Mouse (Mus musculus) CH12.LX (cell line): ENCODE results near the gene Fig4. TPM values are rescaled to one million over a fixed set of nuclear protein-coding genes. Genes with fewer than 3 reads are reported as not detected.
A peak's percentile ranks its signal among the peaks of the same experiment; 100 is the strongest.

Experiments
- DNase-seq: peaks from one replicate; pipeline ENCODE4 v3.0.0-alpha.2; 2013; ENCODE audit errors: extremely low read depth
- H3K27ac ChIP-seq: 2 replicates; pipeline ENCODE4 v1.5.1; 2012; ENCODE audit warnings: low read depth, mild to moderate bottlenecking, control low read depth, moderate library complexity; ENCODE audit not compliant: insufficient read depth
- H3K27me3 ChIP-seq: replicated peaks from 2 replicates; pipeline ENCODE3; 2012; ENCODE audit warnings: inconsistent platforms
- H3K36me3 ChIP-seq, 2 experiments: replicated peaks in 1 of 2; 2 replicates each; pipeline versions ENCODE3 to v1.6.1; 2012; ENCODE audit warnings: inconsistent platforms in 1 of 2, low read length in 1 of 2, mild to moderate bottlenecking in 1 of 2, mixed read lengths in 1 of 2, moderate library complexity in 1 of 2; ENCODE audit not compliant: control insufficient read depth in 1 of 2, insufficient read depth in 1 of 2
- H3K4me1 ChIP-seq, 2 experiments: 2 replicates each; pipeline ENCODE4 v1.6.1; 2012; ENCODE audit warnings: inconsistent platforms in 1 of 2, moderate library complexity in 1 of 2; ENCODE audit not compliant: insufficient read depth in 2 of 2, control insufficient read depth in 1 of 2
- H3K4me2 ChIP-seq: 2 replicates; pipeline ENCODE4 v1.6.1; 2012; ENCODE audit warnings: low read depth, mild to moderate bottlenecking, control low read depth; ENCODE audit not compliant: poor library complexity, insufficient read depth, severe bottlenecking
- H3K4me3 ChIP-seq, 3 experiments: fragments of 150-350 bp in 1 of 3; sonication (generic) in 1 of 3; replicated peaks in 1 of 3; 2 replicates each; pipeline versions ENCODE3 to v1.5.1; 2011 to 2012; ENCODE audit warnings: low read depth in 2 of 3, low read length in 2 of 3, mild to moderate bottlenecking in 2 of 3, moderate library complexity in 2 of 3, control low read depth in 1 of 3, improper control_type of control experiment in 1 of 3, inconsistent platforms in 1 of 3, mixed read lengths in 1 of 3; ENCODE audit not compliant: poor library complexity in 1 of 3
- H3K79me2 ChIP-seq: replicated peaks from 2 replicates; pipeline ENCODE4 v1.6.1; 2012; ENCODE audit warnings: mild to moderate bottlenecking, moderate library complexity; ENCODE audit not compliant: control insufficient read depth, poor library complexity, insufficient read depth, severe bottlenecking; ENCODE audit errors: extremely low read depth
- H3K9ac ChIP-seq: 2 replicates; pipeline ENCODE4 v1.6.1; 2012; ENCODE audit warnings: low read depth, mild to moderate bottlenecking, control low read depth, moderate library complexity; ENCODE audit not compliant: insufficient read depth
- H3K9me3 ChIP-seq: replicated peaks from 2 replicates; pipeline ENCODE3; 2012; ENCODE audit warnings: low read length, inconsistent platforms, mixed read lengths
- CHD1 ChIP-seq: IDR thresholded peaks from 2 replicates; pipeline ENCODE4 v1.6.1; 2012; ENCODE audit warnings: low read depth, low read length, improper control_type of control experiment, inconsistent platforms
- GABPA ChIP-seq: IDR thresholded peaks from 2 replicates; pipeline ENCODE4 v1.6.1; 2012; ENCODE audit warnings: low read depth, low read length, improper control_type of control experiment, inconsistent platforms; ENCODE audit not compliant: insufficient replicate concordance
- IRF4 ChIP-seq: IDR thresholded peaks from 2 replicates; pipeline ENCODE4 v1.6.1; 2014; ENCODE audit warnings: low read depth, mild to moderate bottlenecking, inconsistent platforms, low read length, improper control_type of control experiment
- JUND ChIP-seq: conservative IDR thresholded peaks from 2 replicates; pipeline ENCODE4 v1.6.1; 2011; ENCODE audit warnings: low read depth, low read length, improper control_type of control experiment
- KAT2A ChIP-seq: IDR thresholded peaks from 2 replicates; pipeline ENCODE4 v1.6.1; 2012; ENCODE audit warnings: low read length, improper control_type of control experiment, inconsistent platforms; ENCODE audit not compliant: insufficient replicate concordance
- MAFK ChIP-seq: IDR thresholded peaks from 2 replicates; pipeline ENCODE4 v1.6.1; 2011; ENCODE audit warnings: low read length, improper control_type of control experiment; ENCODE audit not compliant: insufficient replicate concordance
- MAZ ChIP-seq: IDR thresholded peaks from 2 replicates; pipeline ENCODE4 v1.6.1; 2012; ENCODE audit warnings: low read depth, mild to moderate bottlenecking, inconsistent platforms, low read length, improper control_type of control experiment, moderate library complexity
- MEF2A ChIP-seq: IDR thresholded peaks from 2 replicates; pipeline ENCODE4 v1.6.1; 2014; ENCODE audit warnings: low read depth, mild to moderate bottlenecking, inconsistent platforms, low read length, improper control_type of control experiment, borderline replicate concordance
- PAX5 ChIP-seq: IDR thresholded peaks from 2 replicates; pipeline ENCODE4 v1.6.1; 2012; ENCODE audit warnings: low read length, inconsistent platforms, mixed read lengths
- RAD21 ChIP-seq: IDR thresholded peaks from 2 replicates; pipeline ENCODE4 v1.6.1; 2011; ENCODE audit warnings: low read depth, mild to moderate bottlenecking, low read length, improper control_type of control experiment, moderate library complexity
- TBP ChIP-seq: conservative IDR thresholded peaks from 2 replicates; pipeline ENCODE4 v1.6.1; 2011; ENCODE audit warnings: low read depth, low read length, improper control_type of control experiment
- TCF12 ChIP-seq: IDR thresholded peaks from 2 replicates; pipeline ENCODE4 v1.6.1; 2014; ENCODE audit warnings: low read depth, mild to moderate bottlenecking, inconsistent platforms, low read length, improper control_type of control experiment
- USF2 ChIP-seq: conservative IDR thresholded peaks from 2 replicates; pipeline ENCODE4 v1.6.1; 2011; ENCODE audit warnings: low read depth, low read length, improper control_type of control experiment
- ZC3H11A ChIP-seq: IDR thresholded peaks from 2 replicates; pipeline ENCODE4 v1.6.1; 2012; ENCODE audit warnings: low read depth, mild to moderate bottlenecking, inconsistent platforms, low read length, improper control_type of control experiment
- ZKSCAN1 ChIP-seq: IDR thresholded peaks from 2 replicates; pipeline ENCODE4 v1.6.1; 2012; ENCODE audit warnings: low read depth, inconsistent platforms, low read length, improper control_type of control experiment, borderline replicate concordance
- ZNF384 ChIP-seq: IDR thresholded peaks from 2 replicates; pipeline ENCODE4 v1.6.1; 2012; ENCODE audit warnings: low read depth, low read length, improper control_type of control experiment, inconsistent platforms
- dilution Hi-C: fragments of 300-500 bp; cut with MboI; formaldehyde crosslinking; loops from 2 replicates; pipeline ENCODE4 v1.14.3; 2020; ENCODE audit warnings: low sequenced_read_pairs; ENCODE audit not compliant: extremely low pct_unique_long_range_greater_than_20kb, extremely low pct_ligation_motif_present
- in situ Hi-C: fragments of 300-500 bp; cut with MboI; formaldehyde crosslinking; loops from 3 replicates; pipeline ENCODE4 v1.14.3; 2019; ENCODE audit warnings: low sequenced_read_pairs, low pct_ligation_motif_present, low pct_unique_long_range_greater_than_20kb, mixed read lengths
- polyA plus RNA-seq: library from polyadenylated mRNA; unstranded; fragments of >175 nt; gene quantifications from 2 replicates; pipeline ENCODE4 v1.2.1, GENCODE M21; 2012; ENCODE audit warnings: low read depth; ENCODE audit not compliant: insufficient read length
- total RNA-seq, 2 experiments: library from RNA; depleted of rRNA; stranded (reverse); fragments of 300-350 nt in 1 of 2; fragments of >200 nt in 1 of 2; gene quantifications; 2 replicates each; pipeline ENCODE4 v1.2.3; 2012 to 2014

The Fig4 gene
- total and polyA plus RNA-seq, 3 experiments = 22.6 to 39.6 (median 35.4) TPM

- H3K27ac ChIP-seq = no peak overlapping the region
- H3K4me3 ChIP-seq = no peak overlapping the region
- no peaks in the 10 kb centered on the region for H3K9me3 ChIP-seq
- H3K4me2 ChIP-seq = no peak overlapping the region
- dilution Hi-C loops (no loop called here), in situ Hi-C loops (no loop called here)
- no peak overlapping the region for H3K9ac ChIP-seq
- no peak for DNase-seq
- no peaks in the 10 kb centered on the region for H3K79me2 ChIP-seq
- TF ChIP-seq TCF12 (no peak), PAX5 (no peak), CHD1 (no peak), ZKSCAN1 (no peak), RAD21 (no peak), MEF2A (no peak)
- TF ChIP-seq, all 38 proteins: peak for 0
- Histone ChIP-seq H3K4me1 (no peaks in the 10 kb centered on the region), H3K27me3 (no peaks in the 10 kb centered on the region), H3K36me3 (no peaks in the 10 kb centered on the region)
Observed at GRCm38 (mm10) chr10:41153229-41153750, 149.8 kb downstream of the Fig4 start.

- H3K27ac ChIP-seq = no peak overlapping the region
- dilution Hi-C loops (no loop called here), in situ Hi-C loops (no loop called here)
- no peak overlapping the region for H3K4me2 ChIP-seq
- H3K9ac ChIP-seq = no peak overlapping the region
- TF ChIP-seq ZNF384 (peak; percentile 32; the same call in 1 of the 2 replicates), MAFK (no peak), USF2 (no peak)
- no peaks in the 10 kb centered on the region for H3K79me2 ChIP-seq
- no peaks in the 10 kb centered on the region for H3K9me3 ChIP-seq
- no peaks in the 10 kb centered on the region for H3K27me3 ChIP-seq
- H3K4me1 ChIP-seq = peaks cover 0 to 2% of the 10 kb centered on the region in 2 experiments; a peak in 1 of 4 replicates
- H3K4me3 ChIP-seq = no peak overlapping the region
- no peak for DNase-seq
- H3K36me3 ChIP-seq = no peaks in the 10 kb centered on the region
Observed at GRCm38 (mm10) chr10:41151901-41152300, 151.2 kb downstream of the Fig4 start.

- no peak overlapping the region for H3K9ac ChIP-seq
- no peak for DNase-seq
- H3K27ac ChIP-seq = no peak overlapping the region
- no peak overlapping the region for H3K4me2 ChIP-seq
- TF ChIP-seq USF2 = no peak
- no peak for TF ChIP-seq TBP
- no peak for TF ChIP-seq IRF4
- TF ChIP-seq JUND = no peak
- no peak for TF ChIP-seq GABPA
- TF ChIP-seq ZC3H11A = no peak
- no peak for TF ChIP-seq MAZ
- no peak for TF ChIP-seq KAT2A
- no peak for TF ChIP-seq TCF12
- no peaks in the 10 kb centered on the region for H3K9me3 ChIP-seq
- H3K4me3 ChIP-seq = no peak overlapping the region
- dilution Hi-C loops = no loop called here
- H3K27me3 ChIP-seq = no peaks in the 10 kb centered on the region
- H3K36me3 ChIP-seq = no peaks in the 10 kb centered on the region
- in situ Hi-C loops = no loop called here
- no peaks in the 10 kb centered on the region for H3K79me2 ChIP-seq
- peaks cover 0 to 3% of the 10 kb centered on the region in 2 experiments; a peak in 1 of 4 replicates for H3K4me1 ChIP-seq
Observed at GRCm38 (mm10) chr10:41151441-41151840, 151.6 kb downstream of the Fig4 start.
